Mouse (Mus musculus) limb, embryonic 11.5 days (tissue): ENCODE measurements around the gene Usp6nl. TPM values are rescaled to one million over a fixed set of nuclear protein-coding genes. Genes with fewer than 3 reads are reported as not detected.

Experiments
- ATAC-seq: fragments of 200-750 bp; cut with Nextera tagmentation; 2 replicates; pipeline ENCODE4 v1.8.0; 2017; ENCODE audit warnings: low read depth; ENCODE audit not compliant: insufficient number of reproducible peaks, low FRiP score, low TSS enrichment
- DNase-seq: peaks from one replicate; pipeline ENCODE4 v3.0.0-alpha.2; 2015; ENCODE audit warnings: low spot score
- H3K27ac ChIP-seq: fragments of 300-500 bp; sonication (generic); replicated peaks from 2 replicates; pipeline ENCODE4 v1.5.1; 2014; ENCODE audit warnings: low read depth, mild to moderate bottlenecking, low read length
- H3K27me3 ChIP-seq: fragments of 300-500 bp; sonication (generic); 2 replicates; pipeline ENCODE4 v1.6.1; 2014; ENCODE audit warnings: mild to moderate bottlenecking, low read length, mixed read lengths; ENCODE audit not compliant: control insufficient read depth, insufficient read depth
- H3K36me3 ChIP-seq: fragments of 300-500 bp; sonication (generic); 2 replicates; pipeline ENCODE4 v1.6.1; 2014; ENCODE audit warnings: mild to moderate bottlenecking, low read length, moderate library complexity, mixed read lengths; ENCODE audit not compliant: control insufficient read depth, insufficient read depth
- H3K4me1 ChIP-seq: fragments of 300-500 bp; sonication (generic); 2 replicates; pipeline ENCODE4 v1.6.1; 2014; ENCODE audit warnings: low read length, mixed read lengths; ENCODE audit not compliant: control insufficient read depth, insufficient read depth
- H3K4me2 ChIP-seq: fragments of 300-500 bp; sonication (generic); 2 replicates; pipeline ENCODE4 v1.6.1; 2014; ENCODE audit warnings: low read depth, mild to moderate bottlenecking, moderate library complexity; ENCODE audit not compliant: severe bottlenecking
- H3K4me3 ChIP-seq: fragments of 300-500 bp; sonication (generic); 2 replicates; pipeline ENCODE4 v1.5.1; 2014; ENCODE audit warnings: low read depth, low read length
- H3K9ac ChIP-seq: fragments of 300-500 bp; sonication (generic); 2 replicates; pipeline ENCODE4 v1.6.1; 2014; ENCODE audit warnings: mild to moderate bottlenecking, low read length
- H3K9me3 ChIP-seq: fragments of 300-500 bp; sonication (generic); 2 replicates; pipeline ENCODE4 v1.6.1; 2016; ENCODE audit warnings: low read length; ENCODE audit not compliant: control insufficient read depth
- WGBS: fragments of 180-500 bp; shearing (Covaris S2); extraction: QIAGEN DNeasy Blood & Tissue Kit; methylation state at CpG from one replicate; pipeline ENCODE4 v1.1.7; 2014; 5-methylcytosine and 5-hydroxymethylcytosine counted together
- polyA plus RNA-seq: library from polyadenylated mRNA; unstranded; fragments of >200 nt; fragmentation: Nextera tagmentation; extraction: Ambion mirVana; gene quantifications from 2 replicates; pipeline ENCODE4 v1.2.1, GENCODE M21; 2014

Usp6nl gene
- polyA plus RNA-seq, result 15.6 and 16.3 TPM in 2 replicates

DNA sequence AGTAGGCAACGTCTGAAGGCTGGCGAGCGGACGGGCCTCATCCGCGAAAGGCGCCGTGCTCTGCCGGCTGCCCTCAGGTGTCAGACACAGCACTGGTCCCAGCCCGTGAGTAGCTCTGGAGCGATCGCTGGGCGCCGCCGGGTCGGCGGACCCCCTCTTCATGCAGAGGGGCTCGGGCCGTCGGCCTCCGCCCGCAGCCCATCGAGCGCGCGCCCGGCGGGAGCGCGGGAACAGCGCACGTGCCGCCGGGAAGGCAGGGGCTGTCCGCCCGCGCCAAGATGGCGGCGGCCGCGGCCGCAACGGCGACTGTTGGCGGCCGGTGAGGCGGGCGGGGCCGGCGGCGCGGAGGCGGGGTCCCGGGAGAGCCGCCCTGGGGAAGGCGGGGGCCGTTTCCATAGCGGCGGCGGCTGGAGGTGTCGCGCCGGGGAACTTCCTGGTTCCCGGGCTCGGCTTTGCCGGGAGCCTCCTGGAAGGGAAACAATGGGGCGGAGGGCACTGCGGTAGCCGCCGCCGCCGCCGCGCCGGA lies at the start of gene Usp6nl:
Gene Usp6nl (plus strand): TSS at position 292 of the 526 bp plus-strand sequence.
- H3K4me2 ChIP-seq, result peak within 1 kb of the TSS; percentile 61
- peak within 1 kb of the TSS; percentile 86 for H3K4me3 ChIP-seq
- H3K36me3 ChIP-seq, result no peaks in the 10 kb centered on the region
- under 1% methylated on average over 55 of the region's 75 CpGs for WGBS
- peak; percentile 83 for DNase-seq
- no peaks in the 10 kb centered on the region for H3K27me3 ChIP-seq
- H3K27ac ChIP-seq, result peak within 1 kb of the TSS; percentile 99
- peak; percentile 87 for ATAC-seq
- H3K9me3 ChIP-seq, result no peaks in the 10 kb centered on the region
- H3K9ac ChIP-seq, result peak within 1 kb of the TSS; percentile 96
- H3K4me1 ChIP-seq, result peaks cover 18% of the 10 kb centered on the region

DNA sequence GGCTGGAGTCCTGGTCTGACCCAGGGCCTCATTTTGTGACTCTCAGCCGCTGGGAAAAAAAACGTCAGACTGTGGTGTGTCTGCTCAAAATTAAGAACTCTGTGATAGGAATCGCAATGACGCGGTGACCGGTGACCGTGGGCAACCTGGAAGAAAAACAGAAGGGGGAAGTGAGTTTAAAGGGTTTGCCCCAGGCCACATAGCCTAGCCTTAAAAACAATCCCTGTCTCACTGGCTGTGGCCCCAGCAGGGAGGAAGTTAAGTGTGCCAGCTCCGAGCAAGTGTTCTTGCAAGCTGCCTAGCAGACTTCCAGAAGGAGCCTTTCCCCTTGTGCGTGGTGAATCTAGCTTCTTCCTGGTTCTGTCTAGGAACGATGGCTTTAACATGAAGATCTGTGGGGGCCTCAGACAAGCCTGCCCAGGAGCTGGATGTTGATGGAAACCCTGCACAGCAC lies 49.0 kb upstream of the Usp6nl start:
- DNase-seq, result peak; percentile 61
- WGBS, result 12% methylated on average over 10 of the region's 10 CpGs
- peak overlapping the region; percentile 24; the same call in 1 of the 2 replicates for H3K4me2 ChIP-seq
- H3K27me3 ChIP-seq, result no peaks in the 10 kb centered on the region
- H3K9ac ChIP-seq, result 0 out of 2 replicates have a peak overlapping the region, but pooled peaks have one; percentile 17
- no peak for ATAC-seq
- no peaks in the 10 kb centered on the region for H3K9me3 ChIP-seq
- no peaks in the 10 kb centered on the region for H3K36me3 ChIP-seq
- no peak overlapping the region for H3K4me3 ChIP-seq
- peaks cover 19% of the 10 kb centered on the region; the same call in 1 of the 2 replicates for H3K4me1 ChIP-seq
- H3K27ac ChIP-seq, result peak overlapping the region; percentile 42; the same call in 1 of the 2 replicates

DNA sequence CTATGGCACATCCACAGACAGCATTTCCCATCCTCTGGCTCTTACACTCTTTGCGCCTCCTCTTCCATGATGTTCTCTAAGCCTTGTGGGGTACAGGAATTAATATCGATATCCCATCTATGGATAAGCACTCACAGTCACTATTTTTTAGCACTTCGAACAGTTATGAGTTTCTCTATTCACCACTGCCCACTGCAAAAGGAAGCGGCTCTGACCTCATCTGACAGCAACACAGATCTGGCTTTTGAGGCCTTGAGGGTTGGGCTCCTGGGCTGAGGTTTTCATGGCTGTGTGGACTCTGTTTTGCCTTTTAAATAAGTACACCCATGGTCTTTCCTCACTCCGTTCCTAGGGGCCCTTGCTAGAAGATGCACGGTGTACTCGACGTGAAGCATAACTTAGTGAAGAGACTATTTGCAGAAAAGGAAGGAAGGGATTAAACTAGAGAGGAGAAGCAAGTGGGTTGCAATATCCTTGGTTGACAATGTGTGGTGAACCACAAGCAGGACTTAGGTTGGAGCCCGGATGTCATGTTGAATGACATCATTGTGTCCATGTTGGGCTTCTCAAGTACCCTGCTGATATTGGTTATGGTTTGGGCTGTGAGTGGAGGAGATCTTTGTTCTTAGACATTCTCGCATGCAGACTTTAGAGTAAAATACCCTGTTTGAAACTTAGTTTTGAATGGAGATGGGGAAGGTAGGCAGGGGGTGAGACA lies 43.5 kb upstream of the Usp6nl start:
- H3K9ac ChIP-seq, result no peak overlapping the region
- no peak for ATAC-seq
- no peaks in the 10 kb centered on the region for H3K9me3 ChIP-seq
- no peak overlapping the region for H3K4me3 ChIP-seq
- no peak overlapping the region for H3K4me2 ChIP-seq
- 89% methylated on average over 10 of the region's 10 CpGs for WGBS
- 0 out of 2 replicates have a peak overlapping the region, but pooled peaks have one; percentile 21 for H3K27ac ChIP-seq
- no peak for DNase-seq
- peaks cover 2% of the 10 kb centered on the region; the same call in 1 of the 2 replicates for H3K4me1 ChIP-seq
- H3K36me3 ChIP-seq, result no peaks in the 10 kb centered on the region
- no peaks in the 10 kb centered on the region for H3K27me3 ChIP-seq

DNA sequence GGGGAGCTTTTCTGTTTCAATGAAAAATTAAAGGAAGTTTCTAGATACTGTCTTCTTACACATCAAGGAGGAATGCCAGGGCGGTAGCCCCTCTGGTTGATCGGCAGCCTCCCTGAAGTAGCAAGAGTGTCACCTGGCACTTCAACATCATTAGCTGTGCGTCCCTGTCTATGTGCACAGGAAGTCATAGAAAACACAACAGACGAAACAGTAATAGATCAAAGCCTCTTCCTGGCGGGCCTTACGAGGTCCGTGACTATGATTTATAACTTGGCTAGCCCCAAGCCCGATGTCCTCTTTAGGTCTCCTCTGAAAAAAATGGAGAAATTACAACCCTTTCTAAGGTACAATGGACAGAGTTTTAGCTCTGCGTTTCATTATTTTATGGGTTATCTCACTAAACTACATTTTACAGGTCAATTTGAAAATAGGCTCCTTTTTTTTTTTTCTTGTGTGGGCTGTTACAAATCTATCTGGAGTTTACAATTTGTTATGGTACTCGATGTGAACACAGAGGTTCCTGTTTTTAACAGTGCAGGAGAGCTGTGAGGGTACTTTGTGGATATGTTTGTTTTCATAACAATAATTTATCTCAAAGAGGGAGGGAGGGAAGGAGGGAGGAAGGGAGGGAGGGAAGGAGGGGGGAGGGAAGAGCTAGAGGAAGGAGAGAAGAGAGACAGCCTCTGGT lies 42.7 kb upstream of the Usp6nl start:
- ATAC-seq (no peak), DNase-seq (no peak)
- H3K27me3 ChIP-seq, result no peaks in the 10 kb centered on the region
- no peaks in the 10 kb centered on the region for H3K4me1 ChIP-seq
- no peak overlapping the region for H3K9ac ChIP-seq
- H3K9me3 ChIP-seq, result no peaks in the 10 kb centered on the region
- H3K27ac ChIP-seq, result 0 out of 2 replicates have a peak overlapping the region, but pooled peaks have one; percentile 21
- H3K36me3 ChIP-seq, result no peaks in the 10 kb centered on the region
- no peak overlapping the region for H3K4me3 ChIP-seq
- 15% methylated on average over 10 of the region's 10 CpGs for WGBS
- no peak overlapping the region for H3K4me2 ChIP-seq

DNA sequence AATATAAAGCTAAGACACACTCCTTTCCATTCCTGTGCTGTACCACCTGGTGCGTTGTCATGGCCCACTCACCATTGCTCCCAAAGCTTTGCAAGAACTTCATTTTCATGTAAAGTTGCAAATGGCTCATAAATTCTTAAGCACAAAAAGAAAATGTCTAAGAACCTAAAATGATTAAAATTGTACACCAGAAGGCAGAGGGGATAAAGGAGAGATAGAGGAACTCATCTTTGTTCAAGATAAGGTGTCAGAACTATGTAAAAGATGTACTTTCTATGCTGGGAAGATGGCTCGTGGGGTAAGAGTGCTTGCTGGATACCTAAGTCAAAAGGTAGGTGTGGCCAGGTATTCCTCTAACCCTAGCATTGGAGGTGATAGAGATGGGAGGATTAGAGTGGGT lies 38.9 kb upstream of the Usp6nl start:
- Histone ChIP-seq H3K4me1 (no peaks in the 10 kb centered on the region), H3K9ac (no peak overlapping the region), H3K27me3 (no peaks in the 10 kb centered on the region), H3K36me3 (no peaks in the 10 kb centered on the region), H3K4me2 (no peak overlapping the region), H3K9me3 (no peaks in the 10 kb centered on the region), H3K4me3 (no peak overlapping the region), H3K27ac (no peak overlapping the region)
- DNase-seq, result no peak
- ATAC-seq, result no peak
- 85% methylated on average over 2 of the region's 2 CpGs for WGBS

DNA sequence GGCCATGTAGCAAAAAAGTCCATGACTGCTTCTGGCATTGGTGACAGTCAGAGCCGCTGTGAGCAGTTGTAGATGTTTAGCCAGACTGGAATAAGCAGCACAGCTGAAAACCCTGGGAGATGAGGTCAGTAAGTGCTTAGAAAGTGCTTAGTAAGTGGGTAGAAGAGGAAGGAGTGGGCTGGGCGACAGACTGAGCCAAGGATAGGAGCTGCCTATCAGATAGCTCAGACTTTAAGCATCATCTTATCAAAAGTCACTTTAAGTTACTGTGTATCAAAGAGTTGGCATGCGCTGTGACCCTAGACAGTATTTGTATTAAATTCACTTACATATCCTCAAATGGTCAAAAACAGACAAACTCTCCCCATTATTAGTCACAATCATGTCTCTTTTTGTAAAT lies 37.7 kb upstream of the Usp6nl start:
- Histone ChIP-seq H3K4me3 (no peak overlapping the region), H3K36me3 (no peaks in the 10 kb centered on the region), H3K9me3 (no peaks in the 10 kb centered on the region), H3K27me3 (no peaks in the 10 kb centered on the region), H3K4me2 (no peak overlapping the region), H3K27ac (no peak overlapping the region), H3K4me1 (no peaks in the 10 kb centered on the region), H3K9ac (no peak overlapping the region)
- 73% methylated on average over 3 of the region's 3 CpGs for WGBS
- DNase-seq (no peak), ATAC-seq (no peak)

DNA sequence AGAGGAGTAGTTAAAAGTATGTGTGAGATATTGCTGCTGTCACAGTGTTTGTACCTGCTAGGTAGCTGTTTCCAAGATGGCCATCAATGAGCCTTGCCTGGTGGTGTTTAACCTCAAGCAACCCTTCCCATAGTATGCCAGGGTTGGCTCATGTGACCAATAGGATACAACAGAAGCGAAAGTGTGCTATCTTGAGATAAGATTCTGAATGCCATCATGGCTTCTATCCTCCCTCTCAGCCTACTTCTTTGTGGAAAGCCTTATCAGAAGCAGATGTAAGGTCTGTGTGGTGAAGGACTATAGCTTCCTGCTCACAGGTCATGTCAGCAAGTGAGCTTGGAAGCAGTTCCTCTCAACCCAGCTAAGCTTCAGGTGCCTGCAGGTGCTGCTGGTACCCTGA lies 36.7 kb upstream of the Usp6nl start:
- DNase-seq (no peak), ATAC-seq (no peak)
- Histone ChIP-seq H3K4me2 (no peak overlapping the region), H3K36me3 (no peaks in the 10 kb centered on the region), H3K9me3 (no peaks in the 10 kb centered on the region), H3K4me1 (no peaks in the 10 kb centered on the region), H3K4me3 (no peak overlapping the region), H3K27me3 (no peaks in the 10 kb centered on the region), H3K9ac (no peak overlapping the region), H3K27ac (no peak overlapping the region)
- 87% methylated on average over 1 of the region's 1 CpGs for WGBS

DNA sequence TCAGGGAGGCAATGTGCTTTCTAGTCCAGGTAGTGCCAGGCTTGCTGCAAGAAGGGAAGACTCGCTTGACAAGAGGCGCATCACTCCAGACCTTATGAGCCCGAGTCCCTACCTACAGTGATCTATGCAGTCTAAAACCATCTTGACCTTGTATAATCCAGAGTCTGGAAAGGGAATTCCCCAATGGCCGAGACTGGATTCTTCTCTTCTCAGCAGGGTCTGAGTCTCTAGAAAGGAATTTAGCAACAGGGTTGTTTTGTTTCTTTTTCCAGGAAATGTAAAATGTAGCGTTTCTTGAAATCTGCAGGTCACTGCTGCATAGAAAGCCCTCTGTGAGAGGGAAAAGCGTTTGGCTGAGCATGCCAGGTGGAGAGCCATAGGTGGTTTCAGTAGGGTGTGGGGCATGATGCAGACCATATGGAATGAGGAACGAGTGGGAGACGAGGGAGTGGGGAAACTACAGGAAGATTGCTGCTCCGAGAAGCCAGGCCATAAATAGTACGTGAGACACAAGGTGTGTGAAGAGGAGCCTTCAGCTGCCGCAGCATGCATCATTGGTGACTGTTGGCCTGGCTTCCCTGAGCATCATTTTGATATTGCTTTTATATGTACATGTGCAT lies 28.5 kb upstream of the Usp6nl start:
- Histone ChIP-seq H3K27ac (no peak overlapping the region), H3K4me1 (no peaks in the 10 kb centered on the region), H3K36me3 (no peaks in the 10 kb centered on the region), H3K4me2 (no peak overlapping the region), H3K4me3 (no peak overlapping the region), H3K9ac (no peak overlapping the region), H3K27me3 (no peaks in the 10 kb centered on the region), H3K9me3 (no peaks in the 10 kb centered on the region)
- whole genome bisulfite sequencing, result 78% methylated on average over 11 of the region's 11 CpGs
- ATAC-seq (no peak), DNase-seq (no peak)
